Mouse (Mus musculus): Measurements from ENCODE around the gene Stam2.

- TF ChIP-seq CTCF (IDR thresholded peaks at IDR 0.05; ENCODE audit: insufficient read depth, low read length) (no peak), POLR2A (IDR thresholded peaks at IDR 0.05; ENCODE audit: borderline replicate concordance, extremely low read depth, low read depth, low read length) (no peak)
These were observed 98.4 kb downstream of the Stam2 start for GRCm38 (mm10) chr2:52643657-52644056.

All from lung, adult 2 months (tissue).